Mouse (Mus musculus) thymus, adult 2 months (tissue): ENCODE measurements at regions not wholly inside any gene's neighbourhood (a gene's known extent, or its start where the extent isn't known, plus 50 kb on each side); places are given as distances from the start of the nearest gene placed in this dataset.

Experiments used
- CTCF ChIP-seq: fragments of 200-500 bp; IDR thresholded peaks from 2 replicates; pipeline ENCODE4 v1.5.1; 2012; ENCODE audit warnings: mild to moderate bottlenecking, control low read depth, low read length, moderate library complexity, borderline replicate concordance; ENCODE audit not compliant: control insufficient read depth, poor library complexity, insufficient read depth; ENCODE audit errors: extremely low read depth
- POLR2A ChIP-seq: fragments of 200-500 bp; IDR thresholded peaks from 2 replicates; pipeline ENCODE4 v1.6.1; 2012; ENCODE audit warnings: mild to moderate bottlenecking, low read length, control low read depth, moderate library complexity; ENCODE audit not compliant: control insufficient read depth, poor library complexity, insufficient read depth; ENCODE audit errors: extremely low read depth

DNA sequence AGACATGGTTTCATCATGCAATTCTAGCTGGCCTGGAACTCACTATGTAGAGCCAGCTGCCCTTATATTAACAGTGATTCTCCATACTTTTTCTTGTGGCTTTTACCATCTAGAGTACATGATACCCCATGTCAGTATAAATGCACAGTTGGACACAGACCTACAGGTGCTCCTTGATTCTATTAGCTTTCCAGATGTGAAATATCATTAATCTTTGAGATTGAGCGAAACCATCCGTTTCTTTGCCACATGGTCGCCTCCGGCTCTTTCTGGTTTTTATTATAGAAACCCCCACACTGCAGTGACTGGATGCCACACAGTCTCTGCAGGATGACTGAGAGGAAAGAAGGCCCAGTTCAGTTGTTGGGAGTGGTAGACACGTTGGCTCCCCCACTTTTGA, 188.7 kb downstream of the Ndfip2 start:
- TF ChIP-seq CTCF (no peak), POLR2A (no peak)
